Mouse (Mus musculus) cortical plate, adult 2 months (tissue): ENCODE results near the gene Kif1b.

Experiments used
- CTCF ChIP-seq: fragments of 200-500 bp; IDR thresholded peaks from 2 replicates; pipeline ENCODE4 v1.5.1; 2011; ENCODE audit warnings: mild to moderate bottlenecking, control low read depth, low read length; ENCODE audit not compliant: insufficient read depth; ENCODE audit errors: extremely low read depth
- POLR2A ChIP-seq: fragments of 200-500 bp; IDR thresholded peaks from 2 replicates; pipeline ENCODE4 v1.6.1; 2011; ENCODE audit warnings: mild to moderate bottlenecking, low read length, control low read depth; ENCODE audit not compliant: insufficient read depth; ENCODE audit errors: extremely low read depth

GRCm38 (mm10) chr4:149337353-149337752, 29.9 kb upstream of the Kif1b start:
- TF ChIP-seq POLR2A: no peak
- TF ChIP-seq CTCF: no peak
